Mouse (Mus musculus): ENCODE results near the gene Boll. TPM values are rescaled to one million over a fixed set of nuclear protein-coding genes. Genes with fewer than 3 reads are reported as not detected.
A peak's percentile ranks its signal among the peaks of the same experiment; 100 is the strongest.

The Boll gene
- polyA plus RNA-seq, 1 experiment from 2014 or later, result 0.32 TPM

DNA sequence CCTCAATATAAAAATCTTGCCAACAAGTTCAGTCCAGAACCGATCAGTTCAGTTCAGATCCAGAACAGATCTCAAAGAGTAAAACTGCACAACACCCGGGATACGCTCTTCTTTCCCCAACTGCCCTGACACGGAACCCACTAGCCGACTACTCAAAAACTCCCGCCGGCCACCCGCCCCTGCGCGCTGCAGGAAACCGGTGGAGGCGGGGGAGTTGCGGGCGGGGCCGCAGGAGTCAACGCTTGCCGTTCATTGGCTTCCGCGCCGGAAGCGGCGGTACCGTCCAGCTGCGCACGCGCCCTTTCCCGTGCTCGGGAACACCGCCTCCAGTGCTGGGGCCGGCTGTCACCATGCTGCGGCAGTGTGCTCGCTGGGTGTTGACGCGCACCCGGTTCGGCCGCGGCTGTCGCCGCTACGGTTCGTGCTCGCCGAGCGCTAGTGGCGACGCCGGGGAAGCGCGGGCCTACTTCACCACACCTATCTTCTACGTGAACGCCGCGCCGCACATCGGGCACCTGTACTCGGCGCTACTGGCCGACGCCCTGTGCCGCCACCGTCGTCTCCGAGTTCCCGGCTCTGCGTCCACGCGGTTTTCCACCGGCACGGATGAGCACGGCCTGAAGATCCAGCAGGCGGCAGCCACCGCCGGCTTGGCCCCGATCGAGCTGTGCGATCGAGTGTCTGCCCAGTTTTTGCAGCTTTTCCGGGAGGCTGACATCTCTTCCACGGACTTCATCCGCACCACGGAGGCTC lies 126.2 kb downstream of the Boll start, which contains the start of gene Mars2:
Mars2 (plus strand) TSS at position 288 of the 753 bp plus-strand sequence.
- under 1% methylated on average over 82 of the region's 82 CpGs for whole genome bisulfite sequencing
- H3K27me3 ChIP-seq (replicated peaks), result no peaks in the 10 kb centered on the region
- peaks cover 13% of the 10 kb centered on the region for H3K4me1 ChIP-seq
- peak; percentile 98 for ATAC-seq (ENCODE audit: insufficient read depth, low FRiP score, low read depth)
- peak within 1 kb of the TSS; percentile 90 for H3K4me3 ChIP-seq (replicated peaks)
- H3K36me3 ChIP-seq, result no peaks in the 10 kb centered on the region
- peak within 1 kb of the TSS; percentile 69 for H3K9ac ChIP-seq
- H3K9me3 ChIP-seq, result no peaks in the 10 kb centered on the region
- H3K4me2 ChIP-seq, result peak within 1 kb of the TSS; percentile 92
- H3K27ac ChIP-seq, result peak within 1 kb of the TSS; percentile 75

DNA sequence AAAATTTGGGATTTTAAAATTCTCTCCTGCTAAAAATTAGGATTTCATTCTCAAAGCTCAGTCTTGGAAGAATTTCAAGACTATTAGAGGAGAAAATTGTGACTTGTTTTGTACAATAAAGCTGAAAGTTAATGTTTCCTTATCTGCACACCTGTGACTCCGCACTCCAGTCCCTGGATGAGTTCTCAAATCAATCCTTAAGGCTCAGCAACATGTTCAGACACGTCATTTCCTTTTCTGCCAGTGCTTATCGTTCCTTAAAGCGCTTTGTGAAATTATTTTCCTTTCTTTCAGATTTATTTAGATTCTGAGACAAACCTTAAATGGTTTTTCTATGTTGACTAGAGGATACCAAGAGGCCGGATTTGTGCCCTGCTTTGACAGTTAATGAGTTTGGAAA lies 126.8 kb downstream of the Boll start:
- Histone ChIP-seq H3K4me1 (peaks cover 13% of the 10 kb centered on the region), H3K9me3 (no peaks in the 10 kb centered on the region), H3K36me3 (no peaks in the 10 kb centered on the region), H3K27me3 (replicated peaks) (no peaks in the 10 kb centered on the region), H3K4me2 (peak overlapping the region; percentile 92), H3K9ac (peak overlapping the region; percentile 8; the same call in 1 of the 2 replicates), H3K27ac (no peak overlapping the region), H3K4me3 (replicated peaks) (peak overlapping the region; percentile 90)
- no peak for ATAC-seq (ENCODE audit: insufficient read depth, low FRiP score, low read depth)
- WGBS, result 19% methylated on average over 5 of the region's 5 CpGs

DNA sequence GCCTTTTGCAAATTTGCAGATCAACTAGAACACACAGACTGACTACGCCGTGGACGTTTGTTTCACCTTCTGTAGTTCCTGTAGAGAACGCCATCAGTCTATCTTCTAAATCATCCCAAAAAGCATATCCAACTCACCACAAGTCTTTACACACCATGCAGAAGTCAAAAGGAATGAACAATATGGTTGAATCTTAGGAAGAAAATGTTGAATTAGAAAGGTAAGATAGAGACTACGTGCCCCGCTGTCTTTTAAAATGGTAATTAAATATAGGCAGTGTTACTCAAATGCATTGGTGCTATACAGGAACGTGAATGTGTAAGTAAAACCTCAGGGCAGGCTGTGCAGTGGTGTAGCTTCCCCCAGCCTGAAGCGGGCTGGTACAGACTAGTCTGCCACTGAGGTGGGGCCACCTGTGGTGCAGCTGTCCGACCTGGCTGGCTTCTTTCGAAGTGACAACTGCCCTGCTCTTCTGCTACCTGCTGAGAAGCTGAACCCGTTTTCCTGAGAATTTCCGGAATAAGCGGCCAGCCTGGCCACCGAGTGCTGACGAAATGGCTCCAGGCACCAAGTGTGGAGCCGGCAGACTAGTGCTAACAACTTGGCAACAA lies 128.3 kb downstream of the Boll start:
- no peak overlapping the region for H3K4me2 ChIP-seq
- H3K4me1 ChIP-seq, result peaks cover 13% of the 10 kb centered on the region
- H3K36me3 ChIP-seq, result no peaks in the 10 kb centered on the region
- no peak overlapping the region for H3K27ac ChIP-seq
- no peaks in the 10 kb centered on the region for H3K9me3 ChIP-seq
- no peak overlapping the region for H3K4me3 ChIP-seq (replicated peaks)
- H3K9ac ChIP-seq, result no peak overlapping the region
- ATAC-seq (ENCODE audit: insufficient read depth, low FRiP score, low read depth), result no peak
- 55% methylated on average over 16 of the region's 16 CpGs for WGBS
- no peaks in the 10 kb centered on the region for H3K27me3 ChIP-seq (replicated peaks)

DNA sequence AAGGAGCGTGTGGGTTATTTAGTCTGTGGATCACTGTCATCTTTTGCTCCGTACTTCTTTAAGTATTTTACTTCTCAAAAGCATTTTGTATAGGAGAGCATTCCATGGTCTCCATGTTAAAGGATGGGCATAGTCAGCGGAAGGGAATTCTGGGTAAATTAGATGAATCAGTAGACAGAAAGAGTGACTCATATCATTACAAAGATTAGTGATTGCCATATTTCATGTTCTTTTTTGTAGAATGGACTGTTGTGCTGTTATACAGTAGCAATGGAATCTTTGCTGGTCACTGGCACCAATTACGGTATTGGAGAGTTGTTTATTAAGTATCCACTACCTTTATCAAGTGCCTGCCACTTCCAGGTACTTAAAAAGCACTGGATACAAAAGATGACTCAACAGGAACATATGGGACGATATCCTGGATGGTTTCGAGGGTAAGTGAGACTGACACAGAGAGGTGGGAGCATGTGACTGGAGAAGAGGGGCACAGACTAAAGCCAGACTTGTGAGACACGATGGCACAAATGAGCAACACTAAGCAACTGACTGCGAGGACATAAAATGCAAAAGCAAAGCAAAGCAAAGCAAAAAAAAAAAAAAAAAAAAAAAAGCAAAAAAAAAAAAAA lies 134.9 kb downstream of the Boll start:
- H3K4me1 ChIP-seq, result no peaks in the 10 kb centered on the region
- ATAC-seq (ENCODE audit: insufficient read depth, low FRiP score, low read depth), result no peak
- WGBS, result 85% methylated on average over 8 of the region's 8 CpGs

DNA sequence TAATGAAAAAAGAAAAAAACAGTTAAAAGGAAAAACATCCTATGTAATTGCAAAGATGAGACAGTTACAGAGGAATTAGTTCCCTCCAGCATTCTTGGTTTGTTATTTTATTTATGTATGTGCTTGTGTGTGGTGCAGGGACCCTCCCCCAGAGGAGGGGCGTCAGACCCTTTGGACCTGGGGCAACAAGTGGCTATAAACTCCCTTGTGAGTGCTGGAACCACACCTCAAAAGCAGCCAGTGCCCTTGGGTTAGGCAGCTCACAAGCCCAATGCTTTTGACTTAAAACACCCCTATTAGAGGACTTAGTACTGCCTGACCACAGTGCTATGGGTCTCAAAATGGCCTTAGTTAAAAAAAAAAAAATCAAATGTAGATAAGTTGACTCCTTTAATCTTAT lies 135.9 kb downstream of the Boll start:
- H3K36me3 ChIP-seq, result no peaks in the 10 kb centered on the region
- no peak overlapping the region for H3K4me3 ChIP-seq (replicated peaks)
- H3K27ac ChIP-seq, result no peak overlapping the region
- no peak for ATAC-seq (ENCODE audit: insufficient read depth, low FRiP score, low read depth)
- no peaks in the 10 kb centered on the region for H3K4me1 ChIP-seq
- WGBS, result 43% methylated on average over 1 of the region's 1 CpGs
- no peaks in the 10 kb centered on the region for H3K27me3 ChIP-seq (replicated peaks)
- no peaks in the 10 kb centered on the region for H3K9me3 ChIP-seq
- no peak overlapping the region for H3K4me2 ChIP-seq
- no peak overlapping the region for H3K9ac ChIP-seq

More for the DNA sequence above, 134.9 kb downstream of the Boll start:
- no peaks in the 10 kb centered on the region for H3K27me3 ChIP-seq (replicated peaks)
- no peaks in the 10 kb centered on the region for H3K36me3 ChIP-seq
- H3K9ac ChIP-seq, result no peak overlapping the region
- no peaks in the 10 kb centered on the region for H3K9me3 ChIP-seq
- no peak overlapping the region for H3K4me2 ChIP-seq
- no peak overlapping the region for H3K27ac ChIP-seq
- no peak overlapping the region for H3K4me3 ChIP-seq (replicated peaks)

DNA sequence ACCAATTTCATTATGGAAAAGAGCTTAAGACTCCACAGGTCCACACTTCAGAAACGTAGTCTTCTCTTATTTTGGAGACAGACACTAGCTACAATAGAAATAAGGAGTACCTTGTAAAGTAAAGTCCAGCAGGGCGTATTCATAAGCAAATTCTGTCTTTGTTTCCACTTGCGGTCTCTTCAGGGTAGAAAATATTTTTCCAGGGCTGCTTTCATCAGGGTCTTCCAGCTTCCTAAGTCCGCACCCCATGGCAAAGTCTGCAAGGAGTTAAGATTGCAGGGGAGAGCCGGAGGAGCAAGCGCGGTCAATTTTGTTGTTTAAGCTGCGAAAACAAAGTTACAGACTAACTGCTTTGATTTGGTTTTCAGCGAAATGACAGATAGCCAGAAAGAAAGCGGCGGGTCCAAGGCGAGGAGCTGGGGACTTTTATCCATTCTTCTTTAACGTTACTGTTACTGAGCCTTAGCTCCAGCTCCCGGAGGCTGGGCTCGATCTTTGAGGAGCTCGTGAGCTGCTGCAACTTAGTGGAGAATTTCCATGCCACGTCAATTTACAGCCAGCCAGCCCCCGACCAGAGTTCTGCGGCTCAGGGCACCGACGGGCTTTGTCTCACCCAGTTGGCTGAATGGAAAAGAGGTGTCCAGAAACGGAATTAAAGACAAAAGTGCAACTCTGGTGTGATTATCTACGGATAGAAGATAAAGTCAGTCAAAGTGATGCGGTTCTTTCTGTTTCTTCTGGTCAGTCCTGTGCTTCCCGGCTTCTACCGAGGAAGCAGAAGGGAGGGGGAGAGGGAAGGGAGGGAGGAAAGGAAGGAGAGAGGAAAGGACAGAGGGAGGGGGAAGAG lies 137.0 kb downstream of the Boll start, which contains the start of gene Rftn2:
Rftn2 (minus strand) TSS at position 772 of the 847 bp plus-strand sequence.
- WGBS, result 4% methylated on average over 26 of the region's 26 CpGs
- Histone ChIP-seq H3K27me3 (replicated peaks) (no peaks in the 10 kb centered on the region), H3K9me3 (no peaks in the 10 kb centered on the region), H3K4me2 (peak within 1 kb of the TSS; percentile 55), H3K36me3 (no peaks in the 10 kb centered on the region), H3K9ac (peak within 1 kb of the TSS; percentile 23; the same call in 1 of the 2 replicates), H3K4me1 (no peaks in the 10 kb centered on the region), H3K27ac (peak within 1 kb of the TSS; percentile 80), H3K4me3 (replicated peaks) (peak within 1 kb of the TSS; percentile 49)
- peak; percentile 56; the same call in 1 of the 2 replicates for ATAC-seq (ENCODE audit: insufficient read depth, low FRiP score, low read depth)

DNA sequence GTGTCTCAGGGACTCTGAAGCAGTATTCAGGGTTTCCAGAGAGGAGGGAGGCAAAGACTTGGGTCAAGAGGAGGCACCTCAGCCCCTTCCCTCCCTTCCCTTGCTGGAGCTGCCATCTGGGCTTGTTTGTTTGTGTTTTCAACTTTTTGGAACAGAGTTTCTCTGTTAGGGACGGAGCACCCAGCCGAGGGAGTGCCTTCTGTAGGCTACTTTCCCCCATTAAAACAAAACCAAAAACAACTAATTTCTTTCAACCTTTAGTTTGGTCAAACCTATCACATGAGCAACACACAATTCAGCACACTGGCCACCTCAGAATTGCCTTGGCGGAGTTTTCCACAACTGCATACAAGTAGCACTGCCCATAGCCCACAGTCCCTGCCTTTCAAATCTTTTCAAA lies 137.9 kb downstream of the Boll start:
- Histone ChIP-seq H3K36me3 (no peaks in the 10 kb centered on the region), H3K9me3 (no peaks in the 10 kb centered on the region), H3K4me1 (no peaks in the 10 kb centered on the region), H3K27ac (no peak overlapping the region), H3K4me2 (peak overlapping the region; percentile 55), H3K4me3 (replicated peaks) (peak overlapping the region; percentile 34), H3K9ac (no peak overlapping the region), H3K27me3 (replicated peaks) (no peaks in the 10 kb centered on the region)
- ATAC-seq (ENCODE audit: insufficient read depth, low FRiP score, low read depth), result no peak
- 44% methylated on average over 3 of the region's 3 CpGs for WGBS

DNA sequence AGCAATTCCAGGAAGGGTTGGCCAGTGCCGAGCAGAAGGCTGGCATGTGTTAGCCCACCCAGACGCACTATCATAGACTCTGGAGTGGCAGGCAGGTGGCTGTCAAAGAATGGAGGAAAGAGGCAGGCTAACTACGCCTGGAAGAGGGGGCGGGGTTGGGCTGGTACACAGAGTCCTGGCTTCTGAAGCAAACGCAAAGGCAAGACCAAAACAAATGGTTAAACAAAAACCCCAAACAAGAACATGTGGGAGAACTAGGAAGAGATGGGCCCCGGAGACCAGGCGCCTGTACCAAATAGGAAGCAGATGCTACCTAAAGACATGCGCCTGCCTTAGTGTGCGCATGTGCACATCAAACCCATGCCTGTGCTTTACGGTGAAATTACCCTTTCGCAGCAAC lies 139.2 kb downstream of the Boll start:
- Histone ChIP-seq H3K4me3 (replicated peaks) (no peak overlapping the region), H3K4me2 (peak overlapping the region; percentile 55)

DNA sequence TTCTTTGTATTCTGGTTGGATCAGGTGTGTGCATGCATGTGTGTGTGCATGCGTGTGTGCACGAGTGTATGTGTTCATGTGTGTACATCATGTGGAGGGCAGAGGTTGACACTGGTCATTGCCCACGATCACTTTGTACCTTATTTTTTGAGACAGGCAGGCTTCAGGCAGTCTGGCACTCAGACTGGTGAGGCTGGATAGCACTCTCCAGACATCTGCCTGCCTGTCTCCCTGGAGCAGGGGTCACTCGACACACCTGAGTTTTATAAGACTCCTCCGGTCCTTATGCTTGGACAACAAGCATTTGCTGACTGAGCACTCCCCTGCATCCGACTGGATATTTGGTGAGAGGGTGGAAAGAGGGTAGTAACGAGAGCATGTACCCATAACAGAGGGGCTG lies 140.2 kb downstream of the Boll start:
- Histone ChIP-seq H3K4me2 (no peak overlapping the region), H3K27me3 (replicated peaks) (no peaks in the 10 kb centered on the region), H3K4me3 (replicated peaks) (no peak overlapping the region), H3K27ac (no peak overlapping the region), H3K36me3 (no peaks in the 10 kb centered on the region), H3K9ac (no peak overlapping the region), H3K9me3 (no peaks in the 10 kb centered on the region), H3K4me1 (no peaks in the 10 kb centered on the region)
- no peak for ATAC-seq (ENCODE audit: insufficient read depth, low FRiP score, low read depth)
- WGBS, result 82% methylated on average over 7 of the region's 7 CpGs

More for the DNA sequence above, 139.2 kb downstream of the Boll start:
- no peaks in the 10 kb centered on the region for H3K9me3 ChIP-seq
- no peaks in the 10 kb centered on the region for H3K27me3 ChIP-seq (replicated peaks)
- no peak overlapping the region for H3K9ac ChIP-seq
- no peak overlapping the region for H3K27ac ChIP-seq
- WGBS, result 72% methylated on average over 11 of the region's 11 CpGs
- peak; percentile 14; the same call in 1 of the 2 replicates for ATAC-seq (ENCODE audit: insufficient read depth, low FRiP score, low read depth)
- no peaks in the 10 kb centered on the region for H3K4me1 ChIP-seq
- no peaks in the 10 kb centered on the region for H3K36me3 ChIP-seq

DNA sequence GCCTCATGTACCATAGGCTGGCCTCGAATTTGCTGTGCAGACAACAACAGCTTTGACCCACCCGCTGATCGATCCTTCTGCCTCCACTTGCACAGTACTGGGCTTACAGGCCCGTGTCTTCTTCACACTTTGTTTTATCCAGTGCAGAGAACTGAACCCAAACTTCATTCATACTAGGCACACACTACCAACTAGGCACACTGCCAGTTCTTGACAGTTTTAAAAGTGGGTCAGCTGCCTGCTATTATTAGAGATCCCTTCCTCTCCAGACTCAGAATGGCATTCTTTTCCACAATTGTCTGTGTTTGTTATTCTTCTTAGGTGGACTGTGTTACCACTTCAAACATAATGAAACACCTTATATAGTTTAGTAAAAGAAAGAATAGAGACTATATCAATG lies 141.9 kb downstream of the Boll start:
- Histone ChIP-seq H3K4me3 (replicated peaks) (no peak overlapping the region), H3K9ac (no peak overlapping the region), H3K27ac (0 out of 2 replicates have a peak overlapping the region, but pooled peaks have one; percentile 2), H3K4me2 (no peak overlapping the region), H3K27me3 (replicated peaks) (no peaks in the 10 kb centered on the region), H3K36me3 (no peaks in the 10 kb centered on the region), H3K4me1 (no peaks in the 10 kb centered on the region), H3K9me3 (no peaks in the 10 kb centered on the region)
- ATAC-seq (ENCODE audit: insufficient read depth, low FRiP score, low read depth), result no peak
- 61% methylated on average over 4 of the region's 4 CpGs for WGBS

DNA sequence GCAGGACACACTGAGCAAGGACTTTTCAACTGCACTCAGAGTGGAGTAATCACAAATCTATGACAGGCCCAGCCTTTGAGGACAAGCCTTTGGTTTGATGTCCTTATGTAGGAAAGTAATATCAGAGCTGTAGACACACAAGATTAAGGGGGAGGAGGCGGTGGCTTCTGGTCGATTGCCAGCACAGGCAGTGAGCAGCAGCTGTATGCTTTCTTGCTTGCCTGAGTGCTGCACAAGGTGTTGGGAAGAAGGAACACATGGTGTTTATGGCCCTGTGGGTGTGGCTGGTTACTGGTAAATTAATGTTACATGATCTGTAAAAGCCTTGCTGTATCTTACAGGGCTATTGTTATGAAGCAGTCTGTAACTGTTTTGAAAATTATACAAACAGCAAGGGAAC lies 146.1 kb downstream of the Boll start:
- H3K27ac ChIP-seq, result no peak overlapping the region
- no peak for ATAC-seq (ENCODE audit: insufficient read depth, low FRiP score, low read depth)
- 34% methylated on average over 2 of the region's 2 CpGs for WGBS

More for the DNA sequence above, 146.1 kb downstream of the Boll start:
- no peaks in the 10 kb centered on the region for H3K9me3 ChIP-seq
- no peak overlapping the region for H3K9ac ChIP-seq
- no peak overlapping the region for H3K4me3 ChIP-seq (replicated peaks)
- H3K36me3 ChIP-seq, result no peaks in the 10 kb centered on the region
- H3K4me2 ChIP-seq, result no peak overlapping the region
- H3K4me1 ChIP-seq, result no peaks in the 10 kb centered on the region
- no peaks in the 10 kb centered on the region for H3K27me3 ChIP-seq (replicated peaks)

Data from stomach, embryonic 15.5 days (tissue).